Mouse (Mus musculus) small intestine, adult 2 months (tissue): ENCODE measurements around the gene Oscar. TPM values are rescaled to one million over a fixed set of nuclear protein-coding genes. Genes with fewer than 3 reads are reported as not detected.

ENCODE experiments used
- H3K27ac ChIP-seq: fragments of 200-500 bp; 2 replicates; pipeline ENCODE4 v1.5.1; 2012; ENCODE audit warnings: low read depth, low read length, control low read depth, inconsistent platforms; ENCODE audit not compliant: insufficient read depth
- H3K27me3 ChIP-seq: fragments of 200-500 bp; 2 replicates; pipeline ENCODE4 v1.6.1; 2012; ENCODE audit warnings: mild to moderate bottlenecking, moderate library complexity, low read length, inconsistent platforms; ENCODE audit not compliant: control insufficient read depth, insufficient read depth
- H3K36me3 ChIP-seq: fragments of 200-500 bp; 2 replicates; pipeline ENCODE4 v1.6.1; 2012; ENCODE audit warnings: mild to moderate bottlenecking, low read length, control low read depth, inconsistent platforms; ENCODE audit not compliant: control insufficient read depth, insufficient read depth
- H3K4me1 ChIP-seq: fragments of 200-500 bp; 2 replicates; pipeline ENCODE4 v1.6.1; 2012; ENCODE audit warnings: low read length, inconsistent platforms, mixed read lengths; ENCODE audit not compliant: control insufficient read depth, insufficient read depth, insufficient read length
- H3K4me3 ChIP-seq: fragments of 200-500 bp; 2 replicates; pipeline ENCODE4 v1.5.1; 2012; ENCODE audit warnings: low read depth, mild to moderate bottlenecking, control low read depth, inconsistent platforms, low read length, moderate library complexity
- CTCF ChIP-seq: fragments of 200-500 bp; IDR thresholded peaks from 2 replicates; pipeline ENCODE4 v1.5.1; 2012; ENCODE audit warnings: low read depth, mild to moderate bottlenecking, control low read depth, inconsistent platforms, low read length, moderate library complexity, mixed read lengths; ENCODE audit not compliant: insufficient replicate concordance, insufficient read length; ENCODE audit errors: extremely low read depth
- POLR2A ChIP-seq: fragments of 200-500 bp; IDR thresholded peaks from 2 replicates; pipeline ENCODE4 v1.6.1; 2012; ENCODE audit warnings: low read depth, mild to moderate bottlenecking, control low read depth, inconsistent platforms, low read length, moderate library complexity
- WGBS: fragments of 180-500 bp; shearing (Covaris S2); methylation state at CpG from one replicate; pipeline ENCODE4 v1.1.7; 2018; 5-methylcytosine and 5-hydroxymethylcytosine counted together
- polyA plus RNA-seq: library from polyadenylated mRNA; depleted of rRNA; stranded (reverse); fragments of >200 nt; gene quantifications from 2 replicates; pipeline ENCODE4 v1.2.3, GENCODE M21; 2012

The Oscar gene
- polyA plus RNA-seq, 1 experiment: 0.10 TPM

GRCm38 (mm10) chr7:3645488-3646025, 29.6 kb upstream of the Oscar start:
- TF ChIP-seq POLR2A (no peak), CTCF (no peak)
- H3K27me3 ChIP-seq: no peaks in the 10 kb centered on the region
- peaks cover 9% of the 10 kb centered on the region; the same call in 1 of the 2 replicates for H3K36me3 ChIP-seq
- WGBS: under 1% methylated on average over 56 of the region's 58 CpGs
- peaks cover 10% of the 10 kb centered on the region; the same call in 1 of the 2 replicates for H3K4me1 ChIP-seq
- H3K4me3 ChIP-seq: peak overlapping the region; percentile 96
- peak overlapping the region; percentile 91 for H3K27ac ChIP-seq

- H3K27me3 ChIP-seq: no peaks in the 10 kb centered on the region
- H3K4me3 ChIP-seq: peak within 1 kb of the TSS; percentile 96
- H3K36me3 ChIP-seq: peaks cover 14% of the 10 kb centered on the region
- H3K4me1 ChIP-seq: peaks cover 10% of the 10 kb centered on the region; the same call in 1 of the 2 replicates
- TF ChIP-seq CTCF (no peak), POLR2A (no peak)
- H3K27ac ChIP-seq: peak within 1 kb of the TSS; percentile 91
- WGBS: under 1% methylated on average over 58 of the region's 58 CpGs
Measured at GRCm38 (mm10) chr7:3644672-3645487, 28.9 kb upstream of the Oscar start, which contains the start of gene Cnot3. Gene Cnot3 (plus strand): TSS chr7:3645268.

GRCm38 (mm10) chr7:3644348-3644671, 28.4 kb upstream of the Oscar start:
- Histone ChIP-seq H3K36me3 (peaks cover 19% of the 10 kb centered on the region), H3K4me3 (peak overlapping the region; percentile 7), H3K27ac (no peak overlapping the region), H3K27me3 (no peaks in the 10 kb centered on the region), H3K4me1 (peaks cover 10% of the 10 kb centered on the region; the same call in 1 of the 2 replicates)
- TF ChIP-seq CTCF (no peak), POLR2A (no peak)
- 0% methylated on average over 11 of the region's 11 CpGs for WGBS

GRCm38 (mm10) chr7:3643843-3644242, 27.9 kb upstream of the Oscar start:
- WGBS: 11% methylated on average over 9 of the region's 9 CpGs
- Histone ChIP-seq H3K36me3 (peaks cover 20% of the 10 kb centered on the region), H3K4me3 (no peak overlapping the region), H3K27ac (no peak overlapping the region), H3K27me3 (no peaks in the 10 kb centered on the region), H3K4me1 (peaks cover 10% of the 10 kb centered on the region; the same call in 1 of the 2 replicates)
- no peak for TF ChIP-seq POLR2A
- TF ChIP-seq CTCF: no peak

- 51% methylated on average over 5 of the region's 5 CpGs for WGBS
- Histone ChIP-seq H3K36me3 (peaks cover 20% of the 10 kb centered on the region), H3K27ac (no peak overlapping the region), H3K4me1 (peaks cover 10% of the 10 kb centered on the region; the same call in 1 of the 2 replicates), H3K27me3 (no peaks in the 10 kb centered on the region), H3K4me3 (no peak overlapping the region)
- TF ChIP-seq POLR2A (no peak), CTCF (no peak)
Measured at GRCm38 (mm10) chr7:3643412-3643811, 27.5 kb upstream of the Oscar start.

GRCm38 (mm10) chr7:3630478-3630815, 14.5 kb upstream of the Oscar start:
- TF ChIP-seq POLR2A: no peak
- no peak for TF ChIP-seq CTCF
- Histone ChIP-seq H3K27me3 (no peaks in the 10 kb centered on the region), H3K36me3 (peaks cover 10% of the 10 kb centered on the region; the same call in 1 of the 2 replicates), H3K4me3 (peak overlapping the region; percentile 80), H3K4me1 (peaks cover 13% of the 10 kb centered on the region), H3K27ac (no peak overlapping the region)
- 45% methylated on average over 3 of the region's 3 CpGs for WGBS
